Mouse (Mus musculus) kidney, embryonic 16.5 days (tissue): ENCODE measurements around the gene Diexf. TPM values are rescaled to one million over a fixed set of nuclear protein-coding genes. Genes with fewer than 3 reads are reported as not detected.

ENCODE experiments used
- ATAC-seq: fragments of 200-750 bp; cut with Nextera tagmentation; 2 replicates; pipeline ENCODE4 v1.8.0; 2017; ENCODE audit warnings: moderate TSS enrichment; ENCODE audit not compliant: low FRiP score, low TSS enrichment
- H3K27ac ChIP-seq: fragments of 300-500 bp; sonication (generic); 2 replicates; pipeline ENCODE4 v1.5.1; 2014; ENCODE audit warnings: low read length
- H3K27me3 ChIP-seq: fragments of 300-500 bp; sonication (generic); 2 replicates; pipeline ENCODE4 v1.6.1; 2014; ENCODE audit warnings: low read length, control low read depth, mixed read lengths; ENCODE audit not compliant: insufficient read depth
- H3K36me3 ChIP-seq: fragments of 300-500 bp; sonication (generic); 2 replicates; pipeline ENCODE4 v1.6.1; 2014; ENCODE audit warnings: low read length, control low read depth, mixed read lengths; ENCODE audit not compliant: insufficient read depth
- H3K4me1 ChIP-seq: fragments of 300-500 bp; sonication (generic); 2 replicates; pipeline ENCODE4 v1.6.1; 2014; ENCODE audit warnings: low read length, control low read depth, mixed read lengths; ENCODE audit not compliant: insufficient read depth
- H3K4me2 ChIP-seq: fragments of 300-500 bp; sonication (generic); replicated peaks from 2 replicates; pipeline ENCODE4 v1.6.1; 2014; ENCODE audit warnings: low read depth, low read length
- H3K4me3 ChIP-seq: fragments of 300-500 bp; sonication (generic); 2 replicates; pipeline ENCODE4 v1.5.1; 2014; ENCODE audit warnings: mild to moderate bottlenecking, low read length
- H3K9ac ChIP-seq: fragments of 300-500 bp; sonication (generic); replicated peaks from 2 replicates; pipeline ENCODE4 v1.6.1; 2014; ENCODE audit warnings: low read length
- H3K9me3 ChIP-seq: fragments of 300-500 bp; sonication (generic); 2 replicates; pipeline ENCODE4 v1.6.1; 2016; ENCODE audit warnings: low read length, control low read depth
- WGBS: fragments of 180-500 bp; shearing (Covaris S2); extraction: QIAGEN DNeasy Blood & Tissue Kit; methylation state at CpG from one replicate; pipeline ENCODE4 v1.1.7; 2014; 5-methylcytosine and 5-hydroxymethylcytosine counted together
- polyA plus RNA-seq: library from polyadenylated mRNA; unstranded; fragments of >200 nt; fragmentation: Nextera tagmentation; extraction: Ambion mirVana; gene quantifications from 2 replicates; pipeline ENCODE4 v1.2.1, GENCODE M21; 2015

Diexf gene
- polyA plus RNA-seq, 1 experiment from 2014 or later = 10.3 TPM

GRCm38 (mm10) chr1:193128055-193128454, 2.0 kb downstream of the Diexf start:
- no peaks in the 10 kb centered on the region for H3K27me3 ChIP-seq
- WGBS = 96% methylated on average over 6 of the region's 6 CpGs
- ATAC-seq = no peak
- H3K4me1 ChIP-seq = peaks cover 6% of the 10 kb centered on the region
- peaks cover 27% of the 10 kb centered on the region for H3K36me3 ChIP-seq
- H3K4me2 ChIP-seq = no peak overlapping the region
- no peak overlapping the region for H3K9ac ChIP-seq
- H3K27ac ChIP-seq = no peak overlapping the region
- H3K4me3 ChIP-seq = no peak overlapping the region
- no peaks in the 10 kb centered on the region for H3K9me3 ChIP-seq

- 80% methylated on average over 4 of the region's 4 CpGs for WGBS
- Histone ChIP-seq H3K4me2 (no peak overlapping the region), H3K36me3 (peaks cover 49% of the 10 kb centered on the region), H3K4me1 (peaks cover 6% of the 10 kb centered on the region), H3K27ac (no peak overlapping the region), H3K9ac (no peak overlapping the region), H3K27me3 (no peaks in the 10 kb centered on the region), H3K9me3 (no peaks in the 10 kb centered on the region), H3K4me3 (no peak overlapping the region)
- ATAC-seq = no peak
Measured at GRCm38 (mm10) chr1:193125835-193126234, 4.2 kb downstream of the Diexf start.

- ATAC-seq = no peak
- peaks cover 72% of the 10 kb centered on the region for H3K36me3 ChIP-seq
- WGBS = 95% methylated on average over 6 of the region's 6 CpGs
- H3K4me3 ChIP-seq = no peak overlapping the region
- no peaks in the 10 kb centered on the region for H3K9me3 ChIP-seq
- no peak overlapping the region for H3K9ac ChIP-seq
- no peaks in the 10 kb centered on the region for H3K27me3 ChIP-seq
- no peaks in the 10 kb centered on the region for H3K4me1 ChIP-seq
- no peak overlapping the region for H3K4me2 ChIP-seq
- H3K27ac ChIP-seq = no peak overlapping the region
Measured at GRCm38 (mm10) chr1:193123290-193123689, 6.8 kb downstream of the Diexf start.

- no peaks in the 10 kb centered on the region for H3K27me3 ChIP-seq
- no peaks in the 10 kb centered on the region for H3K4me1 ChIP-seq
- no peak for ATAC-seq
- H3K9ac ChIP-seq = no peak overlapping the region
- 94% methylated on average over 7 of the region's 7 CpGs for WGBS
- H3K9me3 ChIP-seq = no peaks in the 10 kb centered on the region
- peaks cover 74% of the 10 kb centered on the region for H3K36me3 ChIP-seq
- H3K4me3 ChIP-seq = no peak overlapping the region
- no peak overlapping the region for H3K4me2 ChIP-seq
- no peak overlapping the region for H3K27ac ChIP-seq
Measured at GRCm38 (mm10) chr1:193122793-193123192, 7.3 kb downstream of the Diexf start.

GRCm38 (mm10) chr1:193112093-193112492, 18.0 kb downstream of the Diexf start:
- WGBS = 96% methylated on average over 9 of the region's 9 CpGs

GRCm38 (mm10) chr1:193102996-193103395, 27.1 kb downstream of the Diexf start:
- WGBS = 80% methylated on average over 3 of the region's 3 CpGs
- peaks cover 30% of the 10 kb centered on the region for H3K36me3 ChIP-seq

More at GRCm38 (mm10) chr1:193112093-193112492, 18.0 kb downstream of the Diexf start:
- no peaks in the 10 kb centered on the region for H3K9me3 ChIP-seq
- H3K4me1 ChIP-seq = no peaks in the 10 kb centered on the region
- no peak overlapping the region for H3K4me2 ChIP-seq
- peaks cover 83% of the 10 kb centered on the region for H3K36me3 ChIP-seq
- no peaks in the 10 kb centered on the region for H3K27me3 ChIP-seq
- no peak for ATAC-seq
- H3K4me3 ChIP-seq = no peak overlapping the region
- no peak overlapping the region for H3K27ac ChIP-seq
- no peak overlapping the region for H3K9ac ChIP-seq

GRCm38 (mm10) chr1:193102556-193102955, 27.5 kb downstream of the Diexf start:
- 89% methylated on average over 5 of the region's 5 CpGs for WGBS

More at GRCm38 (mm10) chr1:193102996-193103395, 27.1 kb downstream of the Diexf start:
- Histone ChIP-seq H3K27ac (no peak overlapping the region), H3K27me3 (no peaks in the 10 kb centered on the region), H3K9me3 (no peaks in the 10 kb centered on the region), H3K4me1 (no peaks in the 10 kb centered on the region), H3K4me3 (no peak overlapping the region), H3K9ac (no peak overlapping the region), H3K4me2 (no peak overlapping the region)
- no peak for ATAC-seq

GRCm38 (mm10) chr1:193102029-193102428, 28.0 kb downstream of the Diexf start:
- no peak overlapping the region for H3K27ac ChIP-seq
- no peak overlapping the region for H3K4me3 ChIP-seq
- H3K9ac ChIP-seq = no peak overlapping the region
- no peaks in the 10 kb centered on the region for H3K4me1 ChIP-seq
- peaks cover 22% of the 10 kb centered on the region for H3K36me3 ChIP-seq
- no peak for ATAC-seq
- H3K9me3 ChIP-seq = no peaks in the 10 kb centered on the region
- no peak overlapping the region for H3K4me2 ChIP-seq
- 56% methylated on average over 4 of the region's 4 CpGs for WGBS
- H3K27me3 ChIP-seq = no peaks in the 10 kb centered on the region

More at GRCm38 (mm10) chr1:193102556-193102955, 27.5 kb downstream of the Diexf start:
- H3K4me1 ChIP-seq = no peaks in the 10 kb centered on the region
- H3K4me3 ChIP-seq = no peak overlapping the region
- H3K27ac ChIP-seq = no peak overlapping the region
- H3K9ac ChIP-seq = no peak overlapping the region
- no peak overlapping the region for H3K4me2 ChIP-seq
- H3K36me3 ChIP-seq = peaks cover 28% of the 10 kb centered on the region
- no peak for ATAC-seq
- H3K27me3 ChIP-seq = no peaks in the 10 kb centered on the region
- H3K9me3 ChIP-seq = no peaks in the 10 kb centered on the region

GRCm38 (mm10) chr1:193098946-193099345, 31.1 kb downstream of the Diexf start:
- H3K27ac ChIP-seq = no peak overlapping the region
- no peaks in the 10 kb centered on the region for H3K9me3 ChIP-seq
- H3K9ac ChIP-seq = no peak overlapping the region
- no peaks in the 10 kb centered on the region for H3K36me3 ChIP-seq
- no peak overlapping the region for H3K4me3 ChIP-seq
- no peak overlapping the region for H3K4me2 ChIP-seq
- 76% methylated on average over 3 of the region's 3 CpGs for WGBS
- H3K4me1 ChIP-seq = no peaks in the 10 kb centered on the region
- no peak for ATAC-seq
- H3K27me3 ChIP-seq = no peaks in the 10 kb centered on the region

- 88% methylated on average over 3 of the region's 3 CpGs for WGBS
- H3K4me3 ChIP-seq = no peak overlapping the region
- no peak overlapping the region for H3K27ac ChIP-seq
- no peaks in the 10 kb centered on the region for H3K27me3 ChIP-seq
- ATAC-seq = no peak
- no peaks in the 10 kb centered on the region for H3K9me3 ChIP-seq
- no peak overlapping the region for H3K4me2 ChIP-seq
- no peak overlapping the region for H3K9ac ChIP-seq
- H3K4me1 ChIP-seq = no peaks in the 10 kb centered on the region
- no peaks in the 10 kb centered on the region for H3K36me3 ChIP-seq
Measured at GRCm38 (mm10) chr1:193093596-193093995, 36.5 kb downstream of the Diexf start.
